Mouse (Mus musculus) hindbrain, embryonic 11.5 days (tissue): ENCODE data around the gene Maco1. TPM values are rescaled to one million over a fixed set of nuclear protein-coding genes. Genes with fewer than 3 reads are reported as not detected.
"Not testable (repeated sequence)": the region's sequence is repeated elsewhere in the genome, so short reads cannot be mapped to it uniquely, and the experiment has no call there.

ENCODE experiments used
- ATAC-seq: fragments of 200-750 bp; cut with Nextera tagmentation; 2 replicates; pipeline ENCODE4 v1.8.0; 2017; ENCODE audit warnings: mild to moderate bottlenecking, moderate TSS enrichment, moderate library complexity; ENCODE audit not compliant: low FRiP score
- DNase-seq: peaks from one replicate; pipeline ENCODE4 v3.0.0-alpha.2; 2015; ENCODE audit warnings: low spot score
- H3K27ac ChIP-seq: fragments of 300-500 bp; sonication (generic); 2 replicates; pipeline ENCODE4 v1.5.1; 2014; ENCODE audit warnings: mild to moderate bottlenecking, low read depth, low read length
- H3K27me3 ChIP-seq: fragments of 300-500 bp; sonication (generic); 2 replicates; pipeline ENCODE4 v1.6.1; 2014; ENCODE audit warnings: mild to moderate bottlenecking, low read length, moderate library complexity, mixed read lengths; ENCODE audit not compliant: control insufficient read depth, insufficient read depth
- H3K36me3 ChIP-seq: fragments of 300-500 bp; sonication (generic); 2 replicates; pipeline ENCODE4 v1.6.1; 2014; ENCODE audit warnings: mild to moderate bottlenecking, low read length, moderate library complexity, mixed read lengths; ENCODE audit not compliant: control insufficient read depth, insufficient read depth
- H3K4me1 ChIP-seq: fragments of 300-500 bp; sonication (generic); replicated peaks from 2 replicates; pipeline ENCODE4 v1.6.1; 2014; ENCODE audit warnings: low read length, mixed read lengths; ENCODE audit not compliant: control insufficient read depth, insufficient read depth
- H3K4me2 ChIP-seq: fragments of 300-500 bp; sonication (generic); replicated peaks from 2 replicates; pipeline ENCODE4 v1.6.1; 2014; ENCODE audit warnings: mild to moderate bottlenecking, low read depth, low read length
- H3K4me3 ChIP-seq: fragments of 300-500 bp; sonication (generic); 2 replicates; pipeline ENCODE4 v1.5.1; 2014; ENCODE audit warnings: low read depth, low read length
- H3K9ac ChIP-seq: fragments of 300-500 bp; sonication (generic); 2 replicates; pipeline ENCODE4 v1.6.1; 2014; ENCODE audit warnings: low read depth, low read length
- H3K9me3 ChIP-seq: fragments of 300-500 bp; sonication (generic); 2 replicates; pipeline ENCODE4 v1.6.1; 2016; ENCODE audit warnings: low read length; ENCODE audit not compliant: control insufficient read depth
- WGBS: fragments of 180-500 bp; shearing (Covaris S2); extraction: QIAGEN DNeasy Blood & Tissue Kit; methylation state at CpG from one replicate; pipeline ENCODE4 v1.1.7; 2014; 5-methylcytosine and 5-hydroxymethylcytosine counted together
- polyA plus RNA-seq: library from polyadenylated mRNA; unstranded; fragments of >200 nt; fragmentation: Nextera tagmentation; extraction: Ambion mirVana; gene quantifications from 2 replicates; pipeline ENCODE4 v1.2.1, GENCODE M21; 2014

Gene Maco1
- polyA plus RNA-seq, 1 experiment from 2014 or later, result 73.1 TPM

DNA sequence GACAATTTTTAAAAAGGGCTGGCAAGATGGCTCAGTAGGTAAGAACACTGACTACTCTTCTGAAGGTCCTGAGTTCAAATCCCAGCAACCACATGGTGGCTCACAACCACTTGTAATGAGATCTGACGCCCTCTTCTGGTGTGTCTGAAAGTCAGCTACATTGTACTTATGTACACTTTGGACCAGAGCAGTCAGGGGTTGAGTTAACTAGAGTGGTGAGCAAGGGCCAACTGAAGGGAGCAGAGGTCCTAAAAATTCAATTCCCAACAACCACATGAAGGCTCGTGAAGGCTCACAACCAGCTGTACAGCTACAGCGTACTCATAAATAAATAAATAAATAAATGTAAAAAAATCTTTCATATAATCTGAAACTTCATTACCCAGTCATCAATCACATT, 14.4 kb downstream of the Maco1 start:
- not testable (repeated sequence) for H3K36me3 ChIP-seq, ATAC-seq, H3K4me2 ChIP-seq, H3K9ac ChIP-seq, H3K4me1 ChIP-seq, DNase-seq, H3K4me3 ChIP-seq, H3K9me3 ChIP-seq, H3K27ac ChIP-seq, H3K27me3 ChIP-seq
- WGBS, result 92% methylated on average over 3 of the region's 3 CpGs

DNA sequence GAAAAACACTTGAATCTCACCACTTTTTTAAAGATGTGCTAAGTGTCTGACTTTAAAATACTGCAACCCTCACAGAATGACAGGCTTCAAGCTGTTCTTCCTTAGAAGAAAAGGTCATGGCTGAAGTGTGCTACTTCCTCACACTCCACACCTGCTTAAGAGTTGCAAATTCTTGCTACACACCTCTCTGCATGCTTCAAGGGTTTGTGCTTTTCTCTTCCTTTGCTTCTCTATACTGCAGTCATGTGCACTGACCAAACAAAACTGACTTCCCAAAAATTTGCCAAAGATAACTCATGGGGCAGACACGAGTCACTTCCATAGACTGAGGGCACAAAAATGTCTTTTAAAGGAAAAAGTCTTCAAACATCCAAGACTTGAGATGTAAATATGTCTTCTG, 14.9 kb downstream of the Maco1 start:
- 87% methylated on average over 1 of the region's 1 CpGs for WGBS
- Histone ChIP-seq H3K27ac (no peak overlapping the region), H3K4me3 (no peak overlapping the region), H3K36me3 (0 out of 2 replicates have a peak, but pooled peaks cover under 1% of the 10 kb centered on the region), H3K4me1 (no peaks in the 10 kb centered on the region), H3K27me3 (no peaks in the 10 kb centered on the region), H3K9me3 (no peaks in the 10 kb centered on the region), H3K9ac (no peak overlapping the region), H3K4me2 (no peak overlapping the region)
- ATAC-seq, result no peak
- DNase-seq, result no peak

DNA sequence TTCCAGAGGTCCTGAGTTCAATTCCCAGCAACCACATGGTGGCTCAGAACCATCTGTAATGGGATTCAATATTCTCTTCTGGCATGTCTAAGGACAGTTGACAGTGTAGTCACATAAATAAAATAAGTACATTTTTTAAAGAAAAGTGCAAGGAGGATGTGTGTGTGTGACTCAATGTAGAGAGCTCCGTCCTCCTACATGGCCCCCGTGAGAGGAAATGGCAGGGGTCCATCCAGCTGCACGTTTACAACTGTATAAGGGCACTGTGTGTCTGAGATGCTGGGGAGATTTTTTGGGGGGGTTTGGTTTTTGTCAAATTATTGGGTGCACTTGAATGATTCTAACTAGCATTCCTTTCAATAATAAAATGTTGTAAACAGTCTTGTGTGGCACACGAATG, 17.7 kb downstream of the Maco1 start:
- no peak overlapping the region for H3K4me3 ChIP-seq
- H3K4me2 ChIP-seq, result no peak overlapping the region
- no peak overlapping the region for H3K27ac ChIP-seq
- ATAC-seq (no peak), DNase-seq (no peak)
- H3K36me3 ChIP-seq, result 0 out of 2 replicates have a peak, but pooled peaks cover 2% of the 10 kb centered on the region
- WGBS, result 95% methylated on average over 4 of the region's 4 CpGs
- no peaks in the 10 kb centered on the region for H3K27me3 ChIP-seq
- H3K4me1 ChIP-seq, result no peaks in the 10 kb centered on the region
- H3K9me3 ChIP-seq, result no peaks in the 10 kb centered on the region
- H3K9ac ChIP-seq, result no peak overlapping the region

DNA sequence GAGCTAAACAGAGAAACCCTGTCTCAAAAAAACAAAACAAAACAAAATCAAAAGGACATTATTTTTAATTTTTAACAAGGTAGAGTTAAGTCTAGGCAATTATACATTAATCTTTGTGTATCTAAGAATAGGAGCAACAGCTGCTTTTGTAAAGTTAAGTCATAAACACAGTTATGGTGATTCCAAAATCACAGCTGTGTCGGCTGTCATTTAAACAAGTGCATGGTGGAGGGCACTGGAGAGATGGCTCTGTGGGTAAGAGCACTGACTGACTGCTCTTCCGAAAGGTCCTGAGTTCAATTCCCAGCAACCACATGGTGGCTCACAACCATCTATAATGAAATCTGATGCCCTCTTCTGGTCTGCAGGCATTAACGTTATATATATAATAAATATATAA, 21.2 kb downstream of the Maco1 start:
- H3K27me3 ChIP-seq, result no peaks in the 10 kb centered on the region
- no peak for DNase-seq
- ATAC-seq, result no peak
- no peak overlapping the region for H3K9ac ChIP-seq
- H3K27ac ChIP-seq, result no peak overlapping the region
- WGBS, result 94% methylated on average over 3 of the region's 3 CpGs
- H3K4me2 ChIP-seq, result no peak overlapping the region
- no peak overlapping the region for H3K4me3 ChIP-seq
- H3K9me3 ChIP-seq, result no peaks in the 10 kb centered on the region
- no peaks in the 10 kb centered on the region for H3K4me1 ChIP-seq
- H3K36me3 ChIP-seq, result 0 out of 2 replicates have a peak, but pooled peaks cover 2% of the 10 kb centered on the region

DNA sequence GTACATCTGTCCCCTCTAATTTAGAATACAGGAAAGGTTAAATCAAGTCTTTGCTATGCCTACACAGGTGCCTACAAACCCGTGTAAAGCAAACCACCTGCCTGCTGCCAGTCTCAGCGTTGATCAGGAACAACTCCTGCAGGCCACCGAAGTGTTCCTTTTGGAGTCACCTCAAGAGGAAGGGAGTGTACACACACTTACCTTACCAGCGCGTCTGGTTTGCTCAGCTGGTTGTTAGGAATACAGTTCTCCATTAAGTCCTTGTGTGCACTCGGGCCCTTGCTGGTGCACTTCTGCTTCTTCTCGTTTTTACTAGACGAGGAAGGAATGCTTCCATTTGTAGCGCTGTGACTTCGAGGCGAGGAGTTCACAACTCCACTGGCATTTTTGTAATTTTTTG, 25.3 kb downstream of the Maco1 start:
- peaks cover 11% of the 10 kb centered on the region for H3K36me3 ChIP-seq
- no peak overlapping the region for H3K4me2 ChIP-seq
- H3K9ac ChIP-seq, result no peak overlapping the region
- no peak overlapping the region for H3K27ac ChIP-seq
- 94% methylated on average over 11 of the region's 11 CpGs for WGBS
- H3K4me1 ChIP-seq, result no peaks in the 10 kb centered on the region
- H3K27me3 ChIP-seq, result no peaks in the 10 kb centered on the region
- ATAC-seq (no peak), DNase-seq (no peak)
- H3K9me3 ChIP-seq, result no peaks in the 10 kb centered on the region
- no peak overlapping the region for H3K4me3 ChIP-seq

DNA sequence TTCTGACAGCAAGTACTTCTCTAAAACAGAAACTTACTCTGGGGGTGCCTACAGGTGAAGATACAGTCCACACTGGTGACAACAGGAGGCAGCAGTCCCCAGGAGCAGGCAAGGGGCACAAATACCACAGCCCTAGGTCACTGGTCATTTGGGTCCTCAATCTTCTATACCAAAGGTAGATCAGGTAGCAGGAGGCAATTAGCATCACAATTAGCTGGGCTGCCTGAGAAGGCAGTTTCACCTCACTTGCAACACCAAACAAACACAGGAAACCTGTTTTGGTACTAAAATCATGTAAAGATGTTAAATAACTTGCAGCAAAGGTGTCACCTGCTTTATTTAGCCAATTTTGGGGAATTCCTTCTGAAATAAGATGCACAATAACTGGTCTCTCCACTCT, 26.8 kb downstream of the Maco1 start:
- Histone ChIP-seq H3K4me3 (no peak overlapping the region), H3K36me3 (peaks cover 11% of the 10 kb centered on the region), H3K27ac (no peak overlapping the region), H3K4me2 (no peak overlapping the region), H3K9me3 (no peaks in the 10 kb centered on the region), H3K4me1 (no peaks in the 10 kb centered on the region), H3K9ac (no peak overlapping the region), H3K27me3 (no peaks in the 10 kb centered on the region)
- no peak for DNase-seq
- ATAC-seq, result no peak

DNA sequence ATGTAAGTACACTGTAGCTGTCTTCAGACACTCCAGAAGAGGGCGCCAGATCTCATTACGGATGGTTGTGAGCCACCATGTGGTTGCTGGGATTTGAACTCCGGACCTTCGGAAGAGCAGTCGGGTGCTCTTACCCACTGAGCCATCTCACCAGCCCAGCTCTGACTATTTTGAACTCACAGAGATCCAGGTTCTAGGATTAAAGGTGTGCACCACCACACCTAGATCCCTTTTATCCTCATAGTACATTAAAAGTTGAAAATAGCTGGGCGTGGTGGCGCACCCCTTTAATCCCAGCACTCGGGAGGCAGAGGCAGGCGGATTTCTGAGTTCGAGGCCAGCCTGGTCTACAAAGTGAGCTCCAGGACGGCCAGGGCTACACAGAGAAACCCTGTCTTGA, 27.3 kb downstream of the Maco1 start:
- H3K36me3 ChIP-seq, result peaks cover 11% of the 10 kb centered on the region
- H3K9me3 ChIP-seq, ATAC-seq: not testable (repeated sequence)

DNA sequence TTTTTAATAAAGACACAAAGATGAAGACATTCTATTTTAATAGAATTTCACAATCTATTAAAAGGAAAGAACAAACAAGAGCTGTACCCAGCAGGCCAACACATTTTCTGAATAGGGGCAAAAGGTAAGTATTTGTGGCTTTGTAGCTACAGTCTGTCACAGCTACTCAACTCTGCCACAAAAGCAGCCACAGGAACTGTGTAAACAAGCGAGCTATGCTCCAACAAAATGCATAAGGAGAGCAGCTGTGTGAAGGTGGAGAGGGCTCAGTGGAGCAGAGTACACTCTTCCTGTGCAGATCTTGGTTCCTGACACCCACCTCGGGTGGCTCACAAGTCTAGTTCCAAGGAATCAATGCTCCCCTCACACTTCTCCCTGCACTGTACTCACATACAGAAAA, 29.6 kb downstream of the Maco1 start:
- no peak overlapping the region for H3K9ac ChIP-seq
- H3K27ac ChIP-seq, result no peak overlapping the region
- H3K4me3 ChIP-seq, result no peak overlapping the region
- no peaks in the 10 kb centered on the region for H3K9me3 ChIP-seq
- H3K4me1 ChIP-seq, result no peaks in the 10 kb centered on the region
- H3K27me3 ChIP-seq, result no peaks in the 10 kb centered on the region
- DNase-seq, result no peak
- no peak for ATAC-seq
- peaks cover 11% of the 10 kb centered on the region for H3K36me3 ChIP-seq
- H3K4me2 ChIP-seq, result no peak overlapping the region
- WGBS, result 66% methylated on average over 2 of the region's 2 CpGs

More for the DNA sequence above, 27.3 kb downstream of the Maco1 start:
- not testable (repeated sequence) for H3K4me2 ChIP-seq, H3K27ac ChIP-seq, H3K4me1 ChIP-seq, DNase-seq, H3K27me3 ChIP-seq, H3K4me3 ChIP-seq, H3K9ac ChIP-seq
- WGBS, result 95% methylated on average over 9 of the region's 11 CpGs

DNA sequence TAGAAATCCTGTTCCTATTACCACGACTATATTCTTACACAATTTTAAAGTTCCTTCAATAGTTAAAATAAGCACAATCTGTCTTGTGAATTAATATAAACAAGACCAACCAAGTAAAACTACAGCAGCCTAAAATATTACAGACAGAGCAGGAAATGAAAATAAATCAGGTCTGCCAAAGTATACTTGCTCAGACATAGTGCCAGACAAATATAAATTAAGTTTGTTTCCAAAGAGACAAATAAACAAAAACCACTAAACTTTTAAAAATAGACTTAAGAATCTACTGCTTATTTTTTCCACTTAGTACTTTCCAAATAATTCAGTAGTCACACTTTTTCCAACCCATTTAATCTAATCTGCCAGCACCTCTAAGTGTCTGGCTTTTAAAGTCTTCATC, 32.1 kb downstream of the Maco1 start:
- H3K9ac ChIP-seq, result no peak overlapping the region
- H3K4me1 ChIP-seq, result no peaks in the 10 kb centered on the region
- ATAC-seq (no peak), DNase-seq (no peak)
- H3K36me3 ChIP-seq, result peaks cover 5% of the 10 kb centered on the region; the same call in 1 of the 2 replicates
- no peak overlapping the region for H3K27ac ChIP-seq
- H3K9me3 ChIP-seq, result no peaks in the 10 kb centered on the region
- WGBS, result 97% methylated on average over 1 of the region's 1 CpGs
- H3K4me2 ChIP-seq, result no peak overlapping the region
- no peaks in the 10 kb centered on the region for H3K27me3 ChIP-seq
- no peak overlapping the region for H3K4me3 ChIP-seq
